Mouse (Mus musculus): Measurements from ENCODE around the gene Brms1l. TPM values are rescaled to one million over a fixed set of nuclear protein-coding genes. Genes with fewer than 3 reads are reported as not detected.

The Brms1l gene
- total RNA-seq, 1 experiment: 23.5 TPM

DNA sequence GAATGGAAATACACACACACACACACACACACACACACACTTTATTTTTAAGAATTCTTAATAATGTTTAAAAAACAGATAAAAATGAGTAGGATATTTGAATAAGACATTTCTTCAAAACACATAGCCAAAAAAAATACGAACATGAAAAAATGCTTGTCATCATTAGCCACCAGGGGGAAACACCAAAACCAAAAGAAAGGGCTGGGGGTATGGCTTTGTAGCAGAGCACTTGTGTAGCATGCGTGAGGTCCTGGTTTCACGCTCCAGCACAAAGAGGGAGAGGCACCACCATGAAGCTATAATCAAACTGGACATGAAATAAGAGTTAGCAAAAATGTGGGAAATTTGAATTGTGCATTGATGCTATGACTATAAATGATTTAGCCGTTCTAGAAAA is 35.0 kb upstream of the Brms1l start:
- H3K36me3 ChIP-seq (ENCODE audit: control insufficient read depth, insufficient read depth, low read length, poor library complexity, severe bottlenecking): no peaks in the 10 kb centered on the region
- H3K9ac ChIP-seq (ENCODE audit: insufficient read depth, low read depth, low read length, poor library complexity, severe bottlenecking): no peak overlapping the region
- in situ Hi-C loops (cut with MboI; ENCODE audit: low sequenced_read_pairs in 2 of 2, unreplicated experiment in 2 of 2): no loop called here
- no peak overlapping the region for H3K4me3 ChIP-seq (ENCODE audit: insufficient read depth in 1 of 2, low read depth in 1 of 2, low read length in 2 of 2, poor library complexity in 1 of 2, severe bottlenecking in 1 of 2)
- no peaks in the 10 kb centered on the region for H3K9me3 ChIP-seq (ENCODE audit: control insufficient read depth, insufficient read depth, low read depth, low read length)
- peaks cover 0 to under 1% of the 10 kb centered on the region in 2 experiments; a peak in 1 of 4 replicates for H3K4me1 ChIP-seq (ENCODE audit: control insufficient read depth in 2 of 2, insufficient read depth in 2 of 2, low read length in 2 of 2, poor library complexity in 1 of 2)
- no peak for DNase-seq (ENCODE audit: low read depth, low spot score)
- TF ChIP-seq ZNF384 (IDR thresholded peaks at IDR 0.05; ENCODE audit: low read depth, low read length) (no peak), ZC3H11A (IDR thresholded peaks at IDR 0.05; ENCODE audit: borderline replicate concordance, low read depth, low read length) (no peak), MAFK (IDR thresholded peaks at IDR 0.05; ENCODE audit: insufficient read depth, low read depth, low read length) (no peak), HCFC1 (IDR thresholded peaks at IDR 0.05; ENCODE audit: borderline replicate concordance, insufficient read depth, low read length) (no peak), CHD2 (IDR thresholded peaks at IDR 0.05; ENCODE audit: low read depth, low read length) (no peak)
- H3K27ac ChIP-seq (ENCODE audit: insufficient read depth, low read depth, low read length, poor library complexity, severe bottlenecking): no peak overlapping the region

DNA sequence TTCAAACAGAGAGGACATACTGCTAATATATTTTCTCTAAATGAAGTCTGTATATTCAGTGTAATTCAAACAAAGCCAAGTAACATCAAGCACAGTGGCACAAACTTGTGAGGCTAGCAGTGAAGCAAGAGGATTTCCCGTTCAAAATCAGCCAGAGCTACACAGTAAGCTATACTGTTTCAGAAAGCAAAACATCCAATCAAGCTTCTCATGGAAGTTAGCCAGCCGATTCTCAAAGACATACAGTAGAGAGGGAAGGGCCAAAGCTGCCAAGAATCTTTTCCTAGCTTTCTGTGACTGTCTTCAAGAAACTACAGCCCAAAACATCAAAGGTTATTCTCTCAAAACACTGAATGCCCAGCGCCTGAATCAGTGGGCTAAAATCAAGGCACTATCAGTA is 31.1 kb upstream of the Brms1l start:
- no peak for DNase-seq (ENCODE audit: low read depth, low spot score)
- no peak for TF ChIP-seq CHD2 (IDR thresholded peaks at IDR 0.05; ENCODE audit: low read depth, low read length)
- no peak for TF ChIP-seq MAFK (IDR thresholded peaks at IDR 0.05; ENCODE audit: insufficient read depth, low read depth, low read length)
- TF ChIP-seq ZC3H11A (IDR thresholded peaks at IDR 0.05; ENCODE audit: borderline replicate concordance, low read depth, low read length): no peak
- TF ChIP-seq ZNF384 (IDR thresholded peaks at IDR 0.05; ENCODE audit: low read depth, low read length): no peak
- no peak for TF ChIP-seq HCFC1 (IDR thresholded peaks at IDR 0.05; ENCODE audit: borderline replicate concordance, insufficient read depth, low read length)
- in situ Hi-C loops (cut with MboI; ENCODE audit: low sequenced_read_pairs in 2 of 2, unreplicated experiment in 2 of 2): no loop called here
- H3K36me3 ChIP-seq (ENCODE audit: control insufficient read depth, insufficient read depth, low read length, poor library complexity, severe bottlenecking): no peaks in the 10 kb centered on the region
- H3K27ac ChIP-seq (ENCODE audit: insufficient read depth, low read depth, low read length, poor library complexity, severe bottlenecking): no peak overlapping the region
- H3K9ac ChIP-seq (ENCODE audit: insufficient read depth, low read depth, low read length, poor library complexity, severe bottlenecking): no peak overlapping the region
- no peaks in the 10 kb centered on the region for H3K9me3 ChIP-seq (ENCODE audit: control insufficient read depth, insufficient read depth, low read depth, low read length)
- H3K4me1 ChIP-seq (ENCODE audit: control insufficient read depth in 2 of 2, insufficient read depth in 2 of 2, low read length in 2 of 2, poor library complexity in 1 of 2): peaks cover 0 to 3% of the 10 kb centered on the region in 2 experiments; a peak in 1 of 4 replicates
- no peak overlapping the region for H3K4me3 ChIP-seq (ENCODE audit: insufficient read depth in 1 of 2, low read depth in 1 of 2, low read length in 2 of 2, poor library complexity in 1 of 2, severe bottlenecking in 1 of 2)

DNA sequence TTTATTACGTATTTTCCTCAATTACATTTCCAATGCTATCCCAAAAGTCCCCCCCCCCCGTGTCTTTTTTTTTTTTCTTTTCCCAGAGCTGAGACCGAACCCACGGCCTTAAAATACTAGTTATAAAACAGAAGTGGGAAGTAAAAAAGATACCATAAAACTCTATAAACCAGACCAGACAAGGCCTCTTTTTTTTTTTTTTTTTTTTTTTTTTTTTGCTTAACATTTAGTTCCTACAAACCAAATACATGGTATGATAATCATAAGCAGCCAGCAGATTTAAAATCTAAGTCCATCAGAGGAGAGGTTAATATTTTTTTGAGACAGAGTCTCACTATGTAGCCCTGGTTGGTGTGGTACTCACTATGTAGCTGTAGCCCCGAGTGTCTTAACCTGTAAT is 19.6 kb upstream of the Brms1l start:
- Histone ChIP-seq H3K9me3 (ENCODE audit: control insufficient read depth, insufficient read depth, low read depth, low read length) (no peaks in the 10 kb centered on the region), H3K4me1 (ENCODE audit: control insufficient read depth in 2 of 2, insufficient read depth in 2 of 2, low read length in 2 of 2, poor library complexity in 1 of 2) (no peaks in the 10 kb centered on the region), H3K27ac (ENCODE audit: insufficient read depth, low read depth, low read length, poor library complexity, severe bottlenecking) (no peak overlapping the region), H3K36me3 (ENCODE audit: control insufficient read depth, insufficient read depth, low read length, poor library complexity, severe bottlenecking) (no peaks in the 10 kb centered on the region), H3K4me3 (ENCODE audit: insufficient read depth in 1 of 2, low read depth in 1 of 2, low read length in 2 of 2, poor library complexity in 1 of 2, severe bottlenecking in 1 of 2) (no peak overlapping the region), H3K9ac (ENCODE audit: insufficient read depth, low read depth, low read length, poor library complexity, severe bottlenecking) (no peak overlapping the region)
- DNase-seq (ENCODE audit: low read depth, low spot score): no peak
- in situ Hi-C loops (cut with MboI; ENCODE audit: low sequenced_read_pairs in 2 of 2, unreplicated experiment in 2 of 2): no loop called here
- TF ChIP-seq CHD2 (IDR thresholded peaks at IDR 0.05; ENCODE audit: low read depth, low read length): no peak
- TF ChIP-seq MAFK (IDR thresholded peaks at IDR 0.05; ENCODE audit: insufficient read depth, low read depth, low read length): no peak
- no peak for TF ChIP-seq ZC3H11A (IDR thresholded peaks at IDR 0.05; ENCODE audit: borderline replicate concordance, low read depth, low read length)
- TF ChIP-seq HCFC1 (IDR thresholded peaks at IDR 0.05; ENCODE audit: borderline replicate concordance, insufficient read depth, low read length): no peak
- no peak for TF ChIP-seq ZNF384 (IDR thresholded peaks at IDR 0.05; ENCODE audit: low read depth, low read length)

DNA sequence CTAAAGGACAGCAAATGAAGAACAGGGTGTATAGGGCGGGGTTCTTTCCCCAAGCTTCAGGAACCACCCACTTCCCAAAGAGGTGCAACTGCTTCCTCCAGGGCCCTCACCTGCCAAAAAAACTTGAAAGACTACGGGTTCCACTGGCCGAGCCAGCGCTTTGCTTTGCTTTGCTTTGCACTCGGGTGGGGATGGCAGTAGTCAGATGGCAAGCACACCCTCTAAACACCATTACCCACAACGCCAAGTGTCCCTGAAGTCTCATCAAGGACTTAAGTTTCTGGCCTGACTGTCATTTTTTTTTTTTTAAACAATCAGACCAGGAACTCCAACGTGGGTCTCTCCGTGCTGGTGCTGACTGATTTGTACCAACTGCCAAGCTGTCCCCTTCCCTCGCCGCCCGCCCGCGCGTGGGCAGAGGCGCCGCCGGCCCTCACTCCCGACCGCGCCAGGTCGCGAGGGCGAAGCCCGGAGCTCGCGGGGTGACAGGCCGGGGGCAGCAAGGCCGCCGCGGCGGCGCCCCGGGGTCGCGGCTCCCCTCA is 15.9 kb upstream of the Brms1l start:
- DNase-seq (ENCODE audit: low read depth, low spot score): no peak
- H3K9me3 ChIP-seq (ENCODE audit: control insufficient read depth, insufficient read depth, low read depth, low read length): no peaks in the 10 kb centered on the region

More for the DNA sequence above, 15.9 kb upstream of the Brms1l start:
- no peaks in the 10 kb centered on the region for H3K36me3 ChIP-seq (ENCODE audit: control insufficient read depth, insufficient read depth, low read length, poor library complexity, severe bottlenecking)
- H3K4me3 ChIP-seq (ENCODE audit: insufficient read depth in 1 of 2, low read depth in 1 of 2, low read length in 2 of 2, poor library complexity in 1 of 2, severe bottlenecking in 1 of 2): peak overlapping the region; percentile 85 to 91
- TF ChIP-seq HCFC1 (IDR thresholded peaks at IDR 0.05; ENCODE audit: borderline replicate concordance, insufficient read depth, low read length) (no peak), ZNF384 (IDR thresholded peaks at IDR 0.05; ENCODE audit: low read depth, low read length) (0 out of 2 replicates have a peak, but pooled peaks have one; percentile 24)
- in situ Hi-C loops (cut with MboI; ENCODE audit: low sequenced_read_pairs in 2 of 2, unreplicated experiment in 2 of 2): no loop called here
- H3K4me1 ChIP-seq (ENCODE audit: control insufficient read depth in 2 of 2, insufficient read depth in 2 of 2, low read length in 2 of 2, poor library complexity in 1 of 2): no peaks in the 10 kb centered on the region
- H3K27ac ChIP-seq (ENCODE audit: insufficient read depth, low read depth, low read length, poor library complexity, severe bottlenecking): no peak overlapping the region
- peak overlapping the region; percentile 69 for H3K9ac ChIP-seq (ENCODE audit: insufficient read depth, low read depth, low read length, poor library complexity, severe bottlenecking)
